Mouse (Mus musculus): ENCODE data around the gene Tacr1.
"Not testable (repeated sequence)": the region's sequence is repeated elsewhere in the genome, so short reads cannot be mapped to it uniquely, and the experiment has no call there.

Tacr1 gene

DNA sequence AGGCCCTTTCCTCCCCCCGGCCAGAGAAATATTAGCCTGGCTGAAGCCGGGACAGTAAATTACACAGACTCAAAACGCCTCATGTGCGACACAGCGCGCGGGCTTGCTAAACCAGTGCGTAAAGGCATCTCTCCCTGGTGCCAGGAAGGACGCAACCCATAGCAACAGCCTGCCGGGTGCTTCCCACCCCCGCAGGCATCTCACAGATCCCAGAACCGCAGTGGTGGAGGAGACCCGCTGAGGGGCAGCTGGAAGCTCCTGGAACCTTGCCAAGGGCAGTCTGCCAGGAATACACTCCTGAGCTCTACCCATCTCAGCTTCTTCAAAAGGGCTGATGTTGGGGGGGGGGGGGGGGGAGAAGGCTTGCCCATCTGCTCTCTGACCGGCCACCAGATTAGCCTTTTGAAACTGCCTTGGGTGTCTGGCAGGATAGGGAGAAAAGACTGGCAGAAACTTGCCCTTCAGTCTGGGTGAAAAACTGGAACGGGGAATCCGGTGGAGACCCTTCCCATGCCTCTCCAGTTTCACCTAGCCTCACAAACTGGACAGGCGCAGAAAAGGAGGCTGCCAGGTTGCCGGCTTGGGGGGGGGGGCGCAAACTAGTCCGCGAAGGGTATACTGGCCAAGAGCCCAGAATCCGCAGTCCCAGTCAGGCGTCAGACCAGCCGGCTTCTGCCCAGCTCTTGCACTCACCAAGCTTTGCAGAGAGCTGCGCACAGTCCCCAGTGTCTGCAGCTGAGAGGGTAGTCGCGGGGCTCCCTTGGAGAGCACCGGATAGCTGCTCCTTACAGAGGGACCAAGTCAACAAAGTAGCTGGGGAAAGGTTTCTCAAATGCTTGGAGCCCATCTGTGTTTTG, at the start of gene Tacr1:
Gene Tacr1, plus strand, starts transcription at position 740 of the 857 bp plus-strand sequence.
- no peak for DNase-seq (ENCODE audit: low spot score)

GRCm38 (mm10) chr6:82376144-82376543, 26.0 kb upstream of the Tacr1 start:
- no peak for DNase-seq (ENCODE audit: low spot score)

GRCm38 (mm10) chr6:82383556-82383955, 18.6 kb upstream of the Tacr1 start:
- no peak for DNase-seq (ENCODE audit: low spot score)

DNA sequence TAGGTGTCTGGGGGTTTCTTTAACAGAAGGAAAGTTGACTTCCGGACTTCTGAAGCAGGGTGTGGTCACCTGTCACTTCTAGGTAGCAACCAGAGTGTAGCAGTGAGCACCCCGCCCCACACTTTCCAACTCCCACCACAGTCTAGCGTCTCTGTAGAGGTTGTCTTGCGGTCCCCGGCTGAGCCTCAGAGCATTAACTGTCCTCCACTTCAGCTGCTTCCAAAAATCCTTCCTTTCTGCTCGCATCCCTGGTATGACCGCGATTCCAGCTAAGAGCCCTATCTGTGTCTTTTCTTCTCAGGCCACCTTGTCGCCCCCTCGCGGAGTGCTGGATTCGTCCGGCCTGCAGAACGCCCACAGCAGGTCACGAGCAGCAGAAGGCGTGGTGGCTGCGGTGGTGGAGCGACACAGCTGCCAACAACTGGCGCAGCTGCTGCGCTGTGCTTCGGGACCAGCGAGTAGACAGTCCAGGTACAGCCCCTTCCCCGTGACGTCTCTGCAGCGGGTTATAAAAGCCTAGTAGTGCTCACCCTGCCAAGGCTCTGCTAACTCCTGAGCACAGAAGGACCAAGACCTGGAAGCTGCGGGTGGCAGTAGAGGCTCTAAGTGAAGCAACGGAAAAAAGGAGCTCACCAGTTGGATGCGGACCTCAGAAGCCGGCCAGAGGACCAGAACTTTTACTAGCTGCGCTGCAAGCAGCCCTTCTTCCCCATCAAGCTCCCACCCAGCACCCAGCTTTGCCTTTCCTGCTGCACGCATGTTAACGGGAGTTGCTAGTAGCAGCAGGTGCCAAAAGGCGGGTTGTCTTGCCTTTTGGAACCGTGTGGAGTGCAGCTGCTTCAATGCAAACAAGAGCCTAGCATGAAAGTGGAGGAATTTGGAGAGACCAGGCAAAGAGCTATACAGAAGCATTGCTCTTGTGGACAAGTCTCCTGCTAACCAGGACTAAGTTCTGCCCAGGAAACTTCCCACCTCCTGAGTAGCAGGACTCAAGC, 664 bp downstream of the Tacr1 start:
- DNase-seq (ENCODE audit: low spot score), result no peak

DNA sequence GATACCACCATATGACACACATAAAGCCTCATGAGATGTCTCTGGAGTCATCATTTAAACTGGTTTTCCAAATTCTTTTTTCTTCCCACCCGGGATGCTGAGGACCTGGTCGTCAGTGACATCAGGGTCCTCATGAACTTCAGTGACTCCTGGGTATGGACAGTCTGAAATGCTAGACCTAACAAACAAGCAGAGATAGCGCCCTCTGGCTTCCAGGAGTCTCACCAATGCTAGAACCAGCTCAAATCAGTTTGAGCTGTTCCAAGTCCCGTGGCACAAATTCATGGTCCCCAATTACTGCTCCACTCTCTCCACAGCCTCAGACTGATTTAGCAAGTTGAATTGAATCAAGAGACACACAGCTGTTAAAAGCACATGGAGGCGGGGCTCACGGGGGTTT, 16.2 kb downstream of the Tacr1 start:
- DNase-seq (ENCODE audit: low spot score), result no peak

DNA sequence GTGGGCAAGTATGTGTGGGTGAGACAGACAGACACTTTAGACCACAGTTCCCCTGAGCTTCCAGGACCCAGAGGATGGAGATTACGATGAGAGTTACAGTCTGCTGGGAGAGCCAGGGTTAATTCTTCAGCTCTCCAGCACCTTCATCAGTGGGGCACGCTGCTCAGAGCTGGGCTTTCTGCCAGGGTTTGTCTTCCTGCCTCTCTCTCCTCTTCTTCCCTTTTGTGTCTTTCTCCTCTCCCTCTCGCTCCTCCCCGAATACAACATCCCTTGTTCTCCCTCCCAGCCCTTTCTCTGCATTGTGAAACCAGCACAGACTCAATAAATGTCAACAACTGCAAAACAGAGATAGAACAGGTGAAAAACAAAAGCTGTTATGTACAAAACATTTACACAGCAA, 18.1 kb downstream of the Tacr1 start:
- no peak for DNase-seq (ENCODE audit: low spot score)

DNA sequence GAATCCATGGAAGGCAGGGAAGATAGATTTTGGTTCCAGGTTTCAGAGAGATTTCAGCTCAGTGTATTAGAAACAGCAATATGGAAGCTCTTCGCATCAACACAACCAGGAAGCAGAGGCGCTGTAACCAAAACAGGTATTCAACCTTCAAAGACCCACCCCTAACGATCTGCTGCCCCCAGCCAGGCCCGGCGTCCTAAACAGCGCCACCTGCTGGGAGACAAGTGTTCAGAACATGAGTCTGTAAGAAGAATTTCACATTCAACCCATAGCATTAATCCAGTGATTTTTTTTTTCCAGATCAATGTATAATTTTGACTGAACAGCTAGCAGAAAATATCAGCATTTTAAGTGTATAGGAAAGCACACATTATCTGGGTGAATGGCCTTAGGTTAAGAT, 26.8 kb downstream of the Tacr1 start:
- DNase-seq (ENCODE audit: low spot score), result no peak

DNA sequence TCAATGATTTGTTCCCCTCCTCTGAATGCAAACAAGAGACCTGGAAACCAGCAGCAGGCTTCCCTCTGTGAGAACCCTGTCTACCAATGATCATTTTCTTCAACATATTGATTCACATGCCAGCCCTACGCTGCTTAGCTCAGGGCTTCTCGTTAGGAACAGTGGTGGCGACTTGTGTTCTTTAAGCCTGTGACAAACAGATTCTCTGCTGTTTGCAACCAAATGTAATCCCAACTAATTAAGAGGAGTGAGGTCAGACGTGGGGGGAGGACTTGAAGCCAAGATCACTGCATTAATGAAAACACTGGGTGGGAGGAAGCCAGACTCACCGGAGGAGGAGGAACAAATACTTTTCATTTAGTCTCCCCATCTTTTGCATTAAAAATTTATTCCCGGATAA, 27.6 kb downstream of the Tacr1 start:
- no peak for DNase-seq (ENCODE audit: low spot score)

GRCm38 (mm10) chr6:82437174-82437573, 35.0 kb downstream of the Tacr1 start:
- no peak for DNase-seq (ENCODE audit: low spot score)

DNA sequence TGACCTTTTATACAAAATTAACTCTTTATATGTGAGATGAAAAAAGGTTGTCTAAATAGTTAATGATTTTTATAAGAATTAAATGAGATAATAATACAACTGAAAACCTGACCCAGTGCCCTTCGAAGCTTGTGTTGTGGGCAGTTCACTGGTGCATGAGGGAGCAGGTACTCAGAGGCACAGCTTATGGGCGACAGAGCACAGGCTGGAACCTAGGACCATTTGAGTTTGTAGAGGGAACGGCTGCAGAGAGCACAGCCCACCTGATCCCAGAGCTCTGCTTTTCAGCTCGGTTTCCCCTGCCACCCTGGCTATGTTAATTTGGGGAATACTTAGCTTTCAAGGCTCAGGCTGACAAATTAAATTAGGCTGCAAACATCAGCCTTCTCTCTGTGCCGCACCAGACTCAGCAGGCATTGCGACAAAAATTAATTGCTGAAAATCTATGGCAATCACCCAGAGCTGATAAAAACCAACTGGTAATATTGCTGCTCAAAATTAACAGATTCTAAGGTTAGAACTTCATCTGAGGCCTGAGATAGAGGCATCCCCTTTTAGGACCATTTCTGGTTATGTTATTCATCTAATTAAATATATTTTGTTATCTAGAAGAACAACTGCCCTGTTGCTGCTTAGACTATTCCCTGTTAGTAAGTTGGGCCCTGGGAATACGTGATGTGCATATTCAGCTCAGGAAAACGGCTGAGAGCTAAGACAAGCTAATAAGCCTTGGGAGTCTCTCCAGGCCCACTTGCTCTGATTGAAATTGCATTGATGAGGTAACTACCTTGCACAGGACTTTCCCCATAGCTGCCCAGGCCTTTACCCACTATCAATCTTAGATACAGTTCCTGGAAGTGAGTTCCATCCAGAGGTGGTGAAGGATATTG, 50.3 kb downstream of the Tacr1 start:
- not testable (repeated sequence) for DNase-seq (ENCODE audit: low spot score)

- no peak for DNase-seq (ENCODE audit: low spot score)
Measured at GRCm38 (mm10) chr6:82455245-82455644, 53.1 kb downstream of the Tacr1 start.

DNA sequence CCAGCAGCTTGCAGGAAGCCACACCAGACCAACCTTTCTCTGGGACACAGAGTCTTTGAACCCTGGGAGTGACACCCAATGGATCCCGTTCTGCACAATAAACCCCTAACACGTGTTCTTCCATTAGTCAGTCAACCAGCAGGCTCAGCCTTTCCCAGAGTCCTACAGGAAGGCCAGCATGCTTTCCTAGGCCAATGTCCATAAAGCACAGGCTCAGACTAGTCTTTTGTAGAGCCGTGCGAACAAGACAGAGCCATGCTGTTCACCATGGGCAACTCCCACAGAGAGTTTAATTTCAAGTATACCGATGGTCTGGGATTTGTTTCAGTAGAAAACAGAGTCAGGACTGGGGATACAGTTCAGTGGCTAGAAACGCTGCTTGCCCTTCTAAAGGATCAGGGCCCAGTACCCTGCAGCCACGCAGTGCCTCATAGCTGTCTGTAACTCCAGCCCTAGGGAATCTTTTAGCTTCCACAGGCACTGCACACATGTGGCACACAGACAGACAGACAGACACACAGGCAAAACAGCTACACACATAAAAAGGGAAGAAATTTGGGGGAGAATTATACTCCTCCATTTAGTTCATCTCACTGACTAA, 55.1 kb downstream of the Tacr1 start:
- no peak for DNase-seq (ENCODE audit: low spot score)

GRCm38 (mm10) chr6:82458762-82459389, 56.7 kb downstream of the Tacr1 start:
- no peak for DNase-seq (ENCODE audit: low spot score)

- DNase-seq (ENCODE audit: low spot score), result no peak
Measured at GRCm38 (mm10) chr6:82463171-82463570, 61.0 kb downstream of the Tacr1 start.

- no peak for DNase-seq (ENCODE audit: low spot score)
Measured at GRCm38 (mm10) chr6:82474477-82474876, 72.3 kb downstream of the Tacr1 start.

GRCm38 (mm10) chr6:82483842-82484241, 81.7 kb downstream of the Tacr1 start:
- DNase-seq (ENCODE audit: low spot score), result no peak

DNA sequence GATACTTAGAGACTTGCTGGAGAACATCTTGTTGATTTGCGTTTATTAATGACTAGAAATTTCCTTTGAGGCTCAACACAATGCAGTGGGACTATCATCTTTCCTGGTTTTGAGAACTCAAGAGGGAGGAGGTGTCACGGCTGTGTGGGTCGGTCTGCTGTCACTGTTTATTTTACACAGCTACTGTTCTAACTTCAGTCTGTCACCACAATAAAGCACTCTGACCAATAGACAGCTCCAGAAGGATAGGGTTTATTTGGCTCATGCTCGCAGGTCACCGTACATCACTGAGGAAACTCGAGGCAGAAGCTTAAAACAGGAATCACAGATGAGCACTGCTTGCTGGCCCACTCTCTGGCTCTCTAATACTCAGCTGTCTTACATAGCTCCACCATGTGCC, 92.3 kb downstream of the Tacr1 start:
- no peak for DNase-seq (ENCODE audit: low spot score)

DNA sequence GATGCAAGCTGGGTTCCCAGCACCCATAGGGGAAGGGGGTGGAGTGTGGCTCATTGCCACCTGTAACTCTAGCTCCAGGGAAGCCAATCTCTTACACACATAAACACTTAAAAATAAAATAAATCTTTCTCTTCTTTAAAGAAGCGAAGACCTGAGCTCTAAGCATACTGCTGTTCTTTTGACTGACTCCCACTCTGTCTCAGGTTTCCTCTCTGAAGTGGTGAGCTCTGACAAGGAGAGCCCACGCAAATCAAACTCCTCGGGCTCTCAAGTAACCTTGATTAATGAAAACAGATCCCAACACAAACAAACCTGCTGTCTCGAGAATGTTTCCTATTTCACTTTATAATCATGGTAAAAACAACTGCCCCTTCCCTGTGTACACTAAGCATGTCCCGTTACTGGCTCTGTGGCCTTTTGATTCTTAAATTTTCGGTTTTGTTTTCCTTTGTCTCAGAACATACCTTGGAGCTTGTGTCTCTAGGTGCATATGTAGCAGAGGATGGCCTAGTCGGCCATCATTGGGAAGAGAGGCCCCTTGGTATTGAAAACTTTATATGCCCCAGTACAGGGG, 108.8 kb downstream of the Tacr1 start:
- DNase-seq (ENCODE audit: low spot score), result no peak

DNA sequence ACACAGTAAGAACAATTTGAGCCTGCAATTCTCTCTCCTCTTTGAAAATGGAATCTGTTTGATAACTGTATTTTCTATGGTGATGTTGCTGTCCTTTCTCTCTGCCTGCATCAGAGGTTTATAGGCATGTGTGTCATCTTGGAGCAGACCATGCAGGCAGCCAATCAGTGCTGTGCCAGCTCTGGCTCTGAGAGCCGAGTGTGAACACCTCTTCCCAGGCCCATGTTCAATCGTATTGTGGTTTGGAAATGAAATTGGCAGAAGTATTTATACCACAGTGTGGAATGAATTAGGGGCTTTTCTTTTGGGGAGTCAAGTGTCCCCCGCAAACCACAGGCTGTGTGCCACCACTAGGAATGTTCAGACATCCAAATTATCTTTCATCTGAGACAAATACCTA, 117.5 kb downstream of the Tacr1 start:
- DNase-seq (ENCODE audit: low spot score), result no peak

DNA sequence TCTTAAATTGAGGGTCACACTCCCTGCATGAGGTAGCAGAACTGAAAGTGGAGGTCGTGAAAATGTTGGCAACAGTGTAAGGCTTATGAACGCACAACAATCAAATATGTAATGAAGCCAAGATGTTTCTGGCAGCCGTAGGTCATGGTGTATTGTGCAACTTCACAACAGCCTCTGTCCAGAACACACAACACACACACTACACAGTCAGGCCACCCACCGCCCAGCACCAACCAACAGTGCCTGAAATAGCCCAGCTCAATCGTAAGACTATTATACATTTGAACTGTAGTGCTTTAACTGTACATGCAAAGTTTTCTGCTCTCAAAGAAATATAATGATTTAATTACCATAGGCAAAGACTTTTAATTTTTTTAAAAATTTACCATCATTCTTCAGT, 120.4 kb downstream of the Tacr1 start:
- no peak for DNase-seq (ENCODE audit: low spot score)
